Mouse (Mus musculus): ENCODE results near the gene Bpnt1. TPM values are rescaled to one million over a fixed set of nuclear protein-coding genes. Genes with fewer than 3 reads are reported as not detected.

The Bpnt1 gene
- 45.1 and 50.6 TPM in 2 replicates for total RNA-seq (2012; rRNA removed)

- 0 out of 2 replicates have a peak, but pooled peaks cover 2% of the 10 kb centered on the region for H3K36me3 ChIP-seq (ENCODE audit: control insufficient read depth, insufficient read depth, low read length, poor library complexity, severe bottlenecking)
- H3K9me3 ChIP-seq (ENCODE audit: control insufficient read depth, insufficient read depth, low read depth, low read length), result no peaks in the 10 kb centered on the region
- DNase-seq (ENCODE audit: low read depth, low spot score), result peak; percentile 73
- H3K4me3 ChIP-seq (ENCODE audit: insufficient read depth in 1 of 2, low read depth in 1 of 2, low read length in 2 of 2, poor library complexity in 1 of 2, severe bottlenecking in 1 of 2), result peak within 1 kb of the TSS; percentile 74 to 92
- TF ChIP-seq HCFC1 (IDR thresholded peaks at IDR 0.05; ENCODE audit: borderline replicate concordance, insufficient read depth, low read length) (0 out of 2 replicates have a peak, but pooled peaks have one; percentile 50), ZC3H11A (IDR thresholded peaks at IDR 0.05; ENCODE audit: borderline replicate concordance, low read depth, low read length) (no peak)
- H3K9ac ChIP-seq (ENCODE audit: insufficient read depth, low read depth, low read length, poor library complexity, severe bottlenecking), result peak within 1 kb of the TSS; percentile 86
- in situ Hi-C loops (cut with MboI; ENCODE audit: low sequenced_read_pairs in 2 of 2, unreplicated experiment in 2 of 2), result no loop called here
- peaks cover 2 to 8% of the 10 kb centered on the region in 2 experiments; a peak in 3 of 4 replicates for H3K4me1 ChIP-seq (ENCODE audit: control insufficient read depth in 2 of 2, insufficient read depth in 2 of 2, low read length in 2 of 2, poor library complexity in 1 of 2)
- no peak within 1 kb of the TSS for H3K27ac ChIP-seq (ENCODE audit: insufficient read depth, low read depth, low read length, poor library complexity, severe bottlenecking)
Observed at GRCm38 (mm10) chr1:185331983-185332430, at the start of gene Bpnt1. Bpnt1 (plus strand) TSS chr1:185332149.

- H3K36me3 ChIP-seq (ENCODE audit: control insufficient read depth, insufficient read depth, low read length, poor library complexity, severe bottlenecking), result peaks cover 47% of the 10 kb centered on the region
- TF ChIP-seq ZNF384 (IDR thresholded peaks at IDR 0.05; ENCODE audit: low read depth, low read length), result no peak
- no peak for TF ChIP-seq HCFC1 (IDR thresholded peaks at IDR 0.05; ENCODE audit: borderline replicate concordance, insufficient read depth, low read length)
- no peak for TF ChIP-seq CHD2 (IDR thresholded peaks at IDR 0.05; ENCODE audit: low read depth, low read length)
- no peak for TF ChIP-seq ZC3H11A (IDR thresholded peaks at IDR 0.05; ENCODE audit: borderline replicate concordance, low read depth, low read length)
- TF ChIP-seq MAFK (IDR thresholded peaks at IDR 0.05; ENCODE audit: insufficient read depth, low read depth, low read length), result no peak
- no peak for DNase-seq (ENCODE audit: low read depth, low spot score)
- H3K4me3 ChIP-seq (ENCODE audit: insufficient read depth in 1 of 2, low read depth in 1 of 2, low read length in 2 of 2, poor library complexity in 1 of 2, severe bottlenecking in 1 of 2), result no peak overlapping the region
- in situ Hi-C loops (cut with MboI; ENCODE audit: low sequenced_read_pairs in 2 of 2, unreplicated experiment in 2 of 2), result no loop called here
- H3K4me1 ChIP-seq (ENCODE audit: control insufficient read depth in 2 of 2, insufficient read depth in 2 of 2, low read length in 2 of 2, poor library complexity in 1 of 2), result no peaks in the 10 kb centered on the region
- no peak overlapping the region for H3K27ac ChIP-seq (ENCODE audit: insufficient read depth, low read depth, low read length, poor library complexity, severe bottlenecking)
- no peak overlapping the region for H3K9ac ChIP-seq (ENCODE audit: insufficient read depth, low read depth, low read length, poor library complexity, severe bottlenecking)
- H3K9me3 ChIP-seq (ENCODE audit: control insufficient read depth, insufficient read depth, low read depth, low read length), result no peaks in the 10 kb centered on the region
Observed at GRCm38 (mm10) chr1:185282846-185283245, 49.1 kb upstream of the Bpnt1 start.

DNA sequence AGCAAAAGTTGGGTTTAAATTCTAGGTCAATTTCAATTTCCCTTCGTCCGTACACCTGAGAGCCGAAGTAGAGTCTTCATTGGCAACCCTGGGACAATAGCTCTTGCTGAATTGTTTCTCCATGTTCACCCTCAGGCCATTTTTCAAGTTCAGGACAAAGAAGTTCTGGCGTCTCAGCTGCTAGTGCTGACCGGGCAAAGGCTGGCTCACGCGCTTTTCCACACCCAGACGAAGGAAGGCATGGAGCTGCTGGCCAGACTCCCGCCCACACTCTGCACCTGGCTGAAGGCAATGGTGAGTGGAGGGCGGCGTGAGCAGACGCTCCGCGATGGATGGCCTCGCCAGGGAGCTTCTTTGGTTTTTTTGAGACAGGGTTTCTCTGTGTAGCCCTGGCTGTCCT, 48.7 kb upstream of the Bpnt1 start:
- Histone ChIP-seq H3K4me1 (ENCODE audit: control insufficient read depth in 2 of 2, insufficient read depth in 2 of 2, low read length in 2 of 2, poor library complexity in 1 of 2) (no peaks in the 10 kb centered on the region), H3K9ac (ENCODE audit: insufficient read depth, low read depth, low read length, poor library complexity, severe bottlenecking) (no peak overlapping the region), H3K36me3 (ENCODE audit: control insufficient read depth, insufficient read depth, low read length, poor library complexity, severe bottlenecking) (peaks cover 47% of the 10 kb centered on the region), H3K27ac (ENCODE audit: insufficient read depth, low read depth, low read length, poor library complexity, severe bottlenecking) (no peak overlapping the region), H3K4me3 (ENCODE audit: insufficient read depth in 1 of 2, low read depth in 1 of 2, low read length in 2 of 2, poor library complexity in 1 of 2, severe bottlenecking in 1 of 2) (no peak overlapping the region), H3K9me3 (ENCODE audit: control insufficient read depth, insufficient read depth, low read depth, low read length) (no peaks in the 10 kb centered on the region)
- in situ Hi-C loops (cut with MboI; ENCODE audit: low sequenced_read_pairs in 2 of 2, unreplicated experiment in 2 of 2), result no loop called here
- DNase-seq (ENCODE audit: low read depth, low spot score), result no peak
- TF ChIP-seq CHD2 (IDR thresholded peaks at IDR 0.05; ENCODE audit: low read depth, low read length) (no peak), MAFK (IDR thresholded peaks at IDR 0.05; ENCODE audit: insufficient read depth, low read depth, low read length) (no peak), HCFC1 (IDR thresholded peaks at IDR 0.05; ENCODE audit: borderline replicate concordance, insufficient read depth, low read length) (no peak), ZNF384 (IDR thresholded peaks at IDR 0.05; ENCODE audit: low read depth, low read length) (no peak), ZC3H11A (IDR thresholded peaks at IDR 0.05; ENCODE audit: borderline replicate concordance, low read depth, low read length) (no peak)

DNA sequence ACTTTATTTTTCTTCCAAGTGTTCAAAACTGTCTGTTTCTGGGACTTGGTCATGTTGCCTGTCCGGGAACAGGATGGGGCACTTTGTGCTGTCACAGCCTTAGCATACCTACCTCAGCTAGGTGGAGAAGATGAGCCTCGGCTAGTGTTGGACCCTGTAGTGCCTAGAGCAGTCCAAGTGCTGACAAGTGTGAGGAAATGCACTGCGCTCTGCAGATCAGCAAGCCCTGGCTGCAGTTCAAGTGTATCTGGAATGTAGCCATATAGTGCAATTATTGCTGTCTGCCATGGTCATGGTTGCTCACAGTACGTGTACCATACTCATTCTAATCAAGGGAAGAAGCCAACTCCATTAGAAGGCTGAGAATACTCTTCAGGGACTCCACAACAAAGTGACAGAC, 47.2 kb upstream of the Bpnt1 start:
- in situ Hi-C loops (cut with MboI; ENCODE audit: low sequenced_read_pairs in 2 of 2, unreplicated experiment in 2 of 2), result no loop called here
- DNase-seq (ENCODE audit: low read depth, low spot score), result no peak
- TF ChIP-seq ZC3H11A (IDR thresholded peaks at IDR 0.05; ENCODE audit: borderline replicate concordance, low read depth, low read length), result no peak
- no peak for TF ChIP-seq ZNF384 (IDR thresholded peaks at IDR 0.05; ENCODE audit: low read depth, low read length)
- no peak for TF ChIP-seq CHD2 (IDR thresholded peaks at IDR 0.05; ENCODE audit: low read depth, low read length)
- H3K9ac ChIP-seq (ENCODE audit: insufficient read depth, low read depth, low read length, poor library complexity, severe bottlenecking), result no peak overlapping the region
- no peak overlapping the region for H3K27ac ChIP-seq (ENCODE audit: insufficient read depth, low read depth, low read length, poor library complexity, severe bottlenecking)
- H3K4me3 ChIP-seq (ENCODE audit: insufficient read depth in 1 of 2, low read depth in 1 of 2, low read length in 2 of 2, poor library complexity in 1 of 2, severe bottlenecking in 1 of 2), result no peak overlapping the region
- no peaks in the 10 kb centered on the region for H3K9me3 ChIP-seq (ENCODE audit: control insufficient read depth, insufficient read depth, low read depth, low read length)
- H3K36me3 ChIP-seq (ENCODE audit: control insufficient read depth, insufficient read depth, low read length, poor library complexity, severe bottlenecking), result peaks cover 37% of the 10 kb centered on the region
- no peaks in the 10 kb centered on the region for H3K4me1 ChIP-seq (ENCODE audit: control insufficient read depth in 2 of 2, insufficient read depth in 2 of 2, low read length in 2 of 2, poor library complexity in 1 of 2)

- TF ChIP-seq ZNF384 (IDR thresholded peaks at IDR 0.05; ENCODE audit: low read depth, low read length), result no peak
- no peak for TF ChIP-seq ZC3H11A (IDR thresholded peaks at IDR 0.05; ENCODE audit: borderline replicate concordance, low read depth, low read length)
- no peak for TF ChIP-seq MAFK (IDR thresholded peaks at IDR 0.05; ENCODE audit: insufficient read depth, low read depth, low read length)
- TF ChIP-seq HCFC1 (IDR thresholded peaks at IDR 0.05; ENCODE audit: borderline replicate concordance, insufficient read depth, low read length), result no peak
- TF ChIP-seq CHD2 (IDR thresholded peaks at IDR 0.05; ENCODE audit: low read depth, low read length), result no peak
- in situ Hi-C loops (cut with MboI; ENCODE audit: low sequenced_read_pairs in 2 of 2, unreplicated experiment in 2 of 2), result no loop called here
- Histone ChIP-seq H3K4me3 (ENCODE audit: insufficient read depth in 1 of 2, low read depth in 1 of 2, low read length in 2 of 2, poor library complexity in 1 of 2, severe bottlenecking in 1 of 2) (no peak overlapping the region), H3K4me1 (ENCODE audit: control insufficient read depth in 2 of 2, insufficient read depth in 2 of 2, low read length in 2 of 2, poor library complexity in 1 of 2) (no peaks in the 10 kb centered on the region), H3K27ac (ENCODE audit: insufficient read depth, low read depth, low read length, poor library complexity, severe bottlenecking) (no peak overlapping the region), H3K9me3 (ENCODE audit: control insufficient read depth, insufficient read depth, low read depth, low read length) (no peaks in the 10 kb centered on the region), H3K9ac (ENCODE audit: insufficient read depth, low read depth, low read length, poor library complexity, severe bottlenecking) (no peak overlapping the region), H3K36me3 (ENCODE audit: control insufficient read depth, insufficient read depth, low read length, poor library complexity, severe bottlenecking) (peaks cover 37% of the 10 kb centered on the region)
- DNase-seq (ENCODE audit: low read depth, low spot score), result no peak
Observed at GRCm38 (mm10) chr1:185285171-185285570, 46.8 kb upstream of the Bpnt1 start.
